Mouse (Mus musculus): ENCODE results near the gene Rrp12.
A peak's percentile ranks its signal among the peaks of the same experiment; 100 is the strongest.

Gene Rrp12

DNA sequence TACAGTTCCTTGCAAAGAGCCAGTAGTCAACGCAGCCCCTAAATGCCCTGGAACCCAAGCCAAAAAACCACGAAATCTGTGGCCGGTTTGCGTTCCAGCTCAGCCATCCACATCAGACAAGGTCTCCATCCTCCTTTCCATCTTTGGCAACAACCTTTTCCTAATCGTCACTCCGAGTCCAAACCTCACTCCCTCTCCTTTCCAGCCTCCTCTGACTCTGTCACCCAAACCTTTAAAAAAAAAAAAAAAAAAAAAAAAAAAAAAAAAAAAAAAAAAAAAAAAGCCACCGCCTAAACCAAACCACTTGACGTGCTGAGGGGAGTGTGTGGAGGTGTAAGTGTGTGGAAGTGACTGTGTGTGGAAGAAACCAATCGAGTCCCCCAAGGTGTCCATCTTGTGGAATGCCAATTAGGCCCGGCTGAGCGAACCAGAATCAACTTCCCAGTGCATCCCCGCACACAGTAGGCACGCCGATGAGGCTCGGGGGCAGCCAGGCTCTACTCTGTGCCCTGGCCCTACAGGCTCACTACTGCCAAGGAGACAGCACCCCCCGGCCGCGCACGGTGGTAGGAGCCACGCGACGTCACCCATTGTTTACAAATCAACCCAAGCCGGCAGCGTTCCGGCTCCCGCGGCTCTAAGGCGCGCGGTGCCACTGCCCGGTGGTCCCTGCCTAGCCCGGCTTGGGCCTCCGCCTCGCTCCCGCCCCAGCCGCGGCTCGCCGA is 66.4 kb downstream of the Rrp12 start, which contains the start of gene Frat1:
TSS of gene Frat1 (plus strand) at position 590 of the 725 bp plus-strand sequence.
- DNase-seq (ENCODE audit: low spot score) = peak; percentile 87

DNA sequence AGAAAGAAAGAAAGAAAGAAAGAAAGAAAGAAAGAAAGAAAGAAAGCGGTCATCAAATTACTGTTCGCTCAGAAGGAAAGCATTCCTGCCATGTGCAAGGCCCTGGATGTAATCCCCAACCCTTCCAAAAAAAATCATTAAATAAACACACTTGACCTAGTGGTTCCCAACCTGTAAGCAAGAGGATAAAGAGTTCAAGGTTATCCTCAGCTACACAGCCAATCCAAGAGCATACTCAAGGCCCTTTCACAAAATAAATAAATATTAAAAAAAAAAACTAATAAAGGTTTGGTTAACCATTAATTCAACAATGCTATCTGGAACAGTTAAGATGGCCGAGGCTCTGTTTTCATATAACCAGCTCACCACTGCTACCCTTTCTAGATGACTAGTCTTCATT is 67.0 kb downstream of the Rrp12 start:
- no peak for DNase-seq (ENCODE audit: low spot score)

DNA sequence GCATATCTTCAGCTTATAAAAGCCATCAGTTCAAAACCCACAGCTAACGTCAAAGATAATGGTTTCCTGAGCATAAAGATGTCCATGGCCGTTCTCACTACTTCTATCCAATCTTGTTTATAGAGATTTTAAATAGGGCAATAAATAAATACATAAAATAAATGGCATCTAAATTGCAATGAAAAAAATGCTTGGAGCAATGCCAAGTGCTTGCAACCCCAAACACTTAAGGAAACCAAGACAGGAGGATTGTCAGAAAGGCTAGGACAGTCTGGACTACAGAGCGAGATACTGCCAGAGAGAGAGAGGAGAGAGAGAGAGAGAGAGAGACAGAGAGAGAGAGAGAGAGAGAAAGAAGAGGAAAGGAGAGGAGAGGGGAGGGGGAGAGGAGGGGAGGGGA is 69.4 kb downstream of the Rrp12 start:
- no peak for DNase-seq (ENCODE audit: low spot score)

DNA sequence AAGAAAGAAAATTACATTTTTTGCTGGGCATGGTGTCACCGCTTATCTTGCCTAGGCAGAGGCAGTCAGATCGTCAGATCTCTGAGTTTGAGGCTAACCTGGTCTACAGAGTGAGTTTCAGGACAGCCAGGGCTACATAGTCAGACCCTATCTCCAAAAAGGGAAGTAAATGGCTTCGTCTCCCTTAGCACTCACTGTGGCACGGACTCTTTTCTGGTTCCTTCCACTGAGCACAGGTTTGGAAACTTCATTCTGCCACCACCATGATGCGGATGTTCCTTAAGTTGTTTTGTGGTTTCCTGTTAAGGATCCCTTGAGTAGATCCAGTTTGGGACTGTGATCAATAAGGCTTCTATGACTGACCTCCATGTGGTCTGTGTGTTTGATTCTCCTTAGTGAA is 71.0 kb downstream of the Rrp12 start:
- DNase-seq (ENCODE audit: low spot score) = no peak

DNA sequence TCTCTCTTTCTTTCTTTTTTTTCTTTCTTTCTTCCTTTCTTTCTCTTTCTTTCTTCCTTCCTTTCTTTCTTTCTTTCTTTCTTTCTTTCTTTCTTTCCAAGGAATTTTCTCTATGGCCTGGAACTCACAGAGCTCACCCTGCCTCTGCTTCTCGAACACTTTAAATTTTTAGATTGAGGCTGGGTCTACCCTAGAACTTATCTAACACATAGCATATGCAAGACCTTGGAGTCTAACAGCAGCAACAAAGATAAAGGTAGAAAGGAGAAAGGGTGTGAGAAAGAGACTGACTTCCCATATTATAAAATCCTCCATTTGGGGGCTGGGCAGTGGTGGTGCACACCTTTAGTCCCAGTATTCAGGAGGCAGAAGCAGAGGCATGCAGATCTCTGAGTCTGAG is 73.4 kb downstream of the Rrp12 start:
- no peak for DNase-seq (ENCODE audit: low spot score)

DNA sequence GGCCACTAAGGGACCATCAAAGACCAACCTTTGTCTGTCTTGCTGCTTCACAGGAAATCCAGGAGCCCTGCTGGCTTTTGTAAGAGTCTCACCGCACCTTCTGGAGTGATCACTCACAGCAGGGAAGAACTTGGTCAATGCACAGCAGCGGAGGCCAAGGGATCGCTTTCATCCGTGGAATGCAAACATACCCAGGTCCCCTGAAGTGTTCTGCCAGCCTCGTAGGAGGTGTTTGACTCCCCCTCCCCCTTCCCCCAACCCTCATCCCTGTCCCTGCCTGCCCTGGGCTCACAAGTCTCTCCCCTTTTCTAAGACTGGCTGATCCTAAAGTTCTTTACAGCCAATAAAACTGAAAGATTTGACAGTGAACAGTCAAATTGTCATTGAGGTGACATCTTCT is 74.5 kb downstream of the Rrp12 start:
- no peak for DNase-seq (ENCODE audit: low spot score)

DNA sequence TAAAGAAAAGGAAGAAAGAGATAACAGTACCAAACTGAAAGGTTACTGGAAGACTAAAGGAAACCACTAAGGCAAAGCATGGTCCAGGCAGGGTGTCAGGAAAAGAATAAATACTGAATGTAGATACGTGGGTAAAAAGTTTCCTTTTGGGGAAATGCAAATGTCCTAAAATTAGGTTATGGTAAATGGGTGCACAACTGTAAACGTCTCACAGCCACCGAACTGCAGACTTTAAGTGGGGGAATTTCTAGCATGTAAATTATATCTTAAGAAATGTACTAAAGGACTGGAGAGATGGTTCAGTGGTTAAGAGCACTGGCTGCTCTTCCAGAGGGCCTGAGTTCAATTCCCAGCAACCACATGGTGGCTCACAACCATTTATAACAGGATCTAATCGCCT is 77.2 kb downstream of the Rrp12 start:
- DNase-seq (ENCODE audit: low spot score) = no peak

DNA sequence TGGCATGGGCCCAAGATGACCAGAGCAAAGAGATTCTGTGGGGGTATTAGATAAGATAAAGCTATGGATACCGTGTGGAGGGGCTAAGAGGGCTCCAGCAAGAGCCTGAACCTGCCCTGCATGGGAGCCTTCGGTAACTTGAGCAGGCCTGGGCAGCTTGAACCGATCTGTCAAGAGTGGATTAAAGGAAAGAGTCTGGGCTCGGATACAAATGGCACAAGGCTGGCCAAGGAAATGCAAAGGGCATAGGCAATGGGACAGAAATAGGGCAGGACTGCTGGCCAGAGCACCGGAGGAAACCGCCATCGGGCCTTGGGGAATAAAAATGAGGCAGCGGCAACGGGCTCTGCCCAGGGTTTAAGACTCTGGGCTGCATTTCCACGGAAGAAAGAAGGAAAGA is 78.6 kb downstream of the Rrp12 start:
- DNase-seq (ENCODE audit: low spot score) = no peak

DNA sequence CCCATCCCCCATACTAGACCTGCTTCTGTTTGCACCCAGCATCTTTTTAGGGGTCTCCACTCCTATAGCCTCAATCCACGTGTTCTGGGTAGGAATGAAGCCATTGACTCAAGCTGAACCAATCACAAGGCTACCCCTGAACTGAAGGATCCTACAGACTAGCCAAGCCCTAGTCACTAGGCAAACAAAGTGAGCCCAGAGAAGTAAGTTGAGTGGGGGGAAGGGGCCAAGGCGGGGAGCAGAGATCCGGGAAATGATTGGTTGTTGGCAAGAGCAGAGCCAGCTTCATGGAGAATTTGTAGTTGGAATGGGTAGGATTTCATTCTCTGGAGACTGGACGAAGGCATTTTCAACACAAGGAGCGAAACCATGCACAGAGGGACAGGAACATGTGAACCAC is 79.1 kb downstream of the Rrp12 start:
- no peak for DNase-seq (ENCODE audit: low spot score)

DNA sequence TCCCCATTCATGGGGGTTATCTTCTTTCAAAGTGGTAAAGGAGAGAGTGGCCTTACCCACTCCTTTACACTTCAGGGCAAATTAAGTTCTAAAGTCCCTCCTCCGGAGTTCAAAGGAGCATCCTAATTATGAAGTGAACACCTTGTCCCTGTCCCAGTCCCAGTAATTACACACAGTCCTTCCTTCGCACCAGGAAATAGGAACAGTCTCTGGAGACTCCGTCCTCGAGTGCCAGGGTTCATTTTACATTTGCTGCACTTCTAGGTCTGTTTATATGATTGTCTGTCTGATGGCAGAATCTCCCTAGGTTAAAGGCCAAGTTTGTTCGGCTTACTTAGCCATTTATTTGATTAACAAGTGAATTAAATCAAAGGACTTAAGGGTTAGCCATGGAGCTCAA is 79.6 kb downstream of the Rrp12 start:
- no peak for DNase-seq (ENCODE audit: low spot score)

DNA sequence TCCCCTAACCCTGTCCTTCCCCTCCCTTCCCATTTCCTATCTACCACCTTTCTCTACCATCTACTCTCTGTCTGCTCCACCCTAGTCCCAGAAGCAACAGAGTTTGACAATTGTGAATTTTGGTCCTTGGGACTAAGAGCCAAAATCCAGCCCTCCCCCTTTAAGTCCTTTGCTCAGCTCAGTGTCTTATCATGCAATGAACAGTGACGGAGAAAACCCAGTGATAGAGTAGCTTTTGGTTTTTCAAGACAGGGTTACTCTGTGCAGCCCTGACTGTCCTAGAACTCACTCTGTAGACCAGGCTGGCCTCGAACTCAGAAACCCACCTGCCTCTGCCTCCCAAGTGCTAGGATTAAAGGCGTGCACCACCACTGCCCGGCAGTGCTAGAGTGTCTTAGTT is 82.6 kb downstream of the Rrp12 start:
- DNase-seq (ENCODE audit: low spot score) = no peak

Data from left cerebral cortex, adult 11 months (tissue).